Mouse (Mus musculus): ENCODE measurements around the gene Dsn1.

DNA sequence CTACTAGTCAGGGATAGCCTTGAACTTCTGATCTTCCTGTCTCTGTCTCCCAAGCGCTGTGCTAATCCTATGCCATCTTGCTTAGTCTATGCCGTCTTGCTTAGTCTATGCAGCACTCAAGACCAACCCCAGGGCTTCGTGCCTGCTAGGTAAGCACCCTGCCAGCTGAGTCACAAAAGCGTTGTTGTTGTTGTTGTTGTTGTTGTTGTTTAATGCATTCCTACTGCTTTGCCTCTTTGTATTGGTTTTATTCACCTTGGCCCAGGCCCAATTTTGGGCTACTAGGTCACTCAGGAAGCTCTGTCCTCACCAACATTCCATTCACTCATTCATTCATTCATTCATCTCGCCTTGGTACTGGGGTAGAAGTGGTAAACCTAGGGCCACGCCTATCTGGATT, 48.8 kb upstream of the Dsn1 start:
- no peak for TF ChIP-seq CTCF (IDR thresholded peaks at IDR 0.05)
- TF ChIP-seq EP300 (IDR thresholded peaks at IDR 0.05), result no peak
